Mouse (Mus musculus) cerebellum, adult 2 months (tissue): ENCODE measurements around the gene Tgm2.

ENCODE experiments used
- CTCF ChIP-seq: fragments of 200-500 bp; IDR thresholded peaks from 2 replicates; pipeline ENCODE4 v1.5.1; 2011; ENCODE audit warnings: low read depth, mild to moderate bottlenecking, control low read depth, low read length, moderate library complexity, borderline replicate concordance; ENCODE audit not compliant: insufficient read depth
- POLR2A ChIP-seq: fragments of 200-500 bp; IDR thresholded peaks from 2 replicates; pipeline ENCODE4 v1.6.1; 2011; ENCODE audit warnings: low read length, control low read depth, borderline replicate concordance; ENCODE audit not compliant: insufficient read depth

GRCm38 (mm10) chr2:158191098-158191497, 44.9 kb upstream of the Tgm2 start:
- TF ChIP-seq CTCF: no peak
- no peak for TF ChIP-seq POLR2A
